ENCODE assay signal across 18 mouse cellular contexts in genomic region chr15:100129151-100129790, GRCm38 (mm10).
DNase-seq lines count a peak whose midpoint lies in the region; ATAC-seq and TF ChIP-seq lines count a peak whose summit lies in the region.
"Had no signal": no experiment of that assay in that cellular context is flagged by ENCODE, and none has a peak within 500 bp of the region (broad histone marks: within the 10 kb centered on the region; RNA-seq: fewer than 3 reads in every experiment).

No protein-coding gene starts in this region.

- no peaks in the 10 kb centered on the region for H3K27me3 ChIP-seq in heart, postnatal 0 days (ENCODE audit: control insufficient read depth, insufficient read depth, low read length)
- H3K27me3 ChIP-seq in heart, embryonic 12.5 days (replicated peaks), result no peaks in the 10 kb centered on the region
- H3K27me3 ChIP-seq in liver, adult 2 months (ENCODE audit: control insufficient read depth, insufficient read depth, low read length), result no peaks in the 10 kb centered on the region
- no peaks in the 10 kb centered on the region for H3K27me3 ChIP-seq in liver, embryonic 12.5 days (replicated peaks)
- H3K27me3 ChIP-seq in splenic B cell, adult 2 months (ENCODE audit: control insufficient read depth, insufficient read depth, low read length, poor library complexity, severe bottlenecking), result no peaks in the 10 kb centered on the region
- H3K27me3 ChIP-seq in hindbrain, postnatal 0 days (ENCODE audit: insufficient read depth, low read length), result no peaks in the 10 kb centered on the region
- H3K27me3 ChIP-seq: forebrain, embryonic 15.5 days; hindbrain, embryonic 15.5 days; liver, embryonic 15.5 days; midbrain, embryonic 13.5 days had no signal

- no peak for TF ChIP-seq POLR2A in liver, adult 2 months (IDR thresholded peaks at IDR 0.05; ENCODE audit: extremely low read depth, insufficient read depth, low read length)

- no peak for TF ChIP-seq EP300 in heart, postnatal 0 days (IDR thresholded peaks at IDR 0.05; ENCODE audit: low read depth)

- no peak for TF ChIP-seq CTCF in heart, postnatal 0 days (IDR thresholded peaks at IDR 0.05; ENCODE audit: low read depth)
- no peak for TF ChIP-seq CTCF in liver, adult 2 months (IDR thresholded peaks at IDR 0.05; ENCODE audit: low read depth, low read length)
- no peak for TF ChIP-seq CTCF in hindbrain, postnatal 0 days (IDR thresholded peaks at IDR 0.05; ENCODE audit: low read depth)

- H3K79me2 ChIP-seq in liver, adult 2 months (ENCODE audit: control insufficient read depth, insufficient read depth, low read length), result peaks cover 6% of the 10 kb centered on the region; the same call in 1 of the 2 replicates

- H3K4me1 ChIP-seq in heart, postnatal 0 days (ENCODE audit: control insufficient read depth, insufficient read depth), result peaks cover 19% of the 10 kb centered on the region
- peaks cover 48% of the 10 kb centered on the region for H3K4me1 ChIP-seq in heart, embryonic 12.5 days (replicated peaks)
- 0 out of 2 replicates have a peak, but pooled peaks cover 2% of the 10 kb centered on the region for H3K4me1 ChIP-seq in liver, adult 2 months (ENCODE audit: control insufficient read depth, insufficient read depth, low read length)
- peaks cover 24% of the 10 kb centered on the region for H3K4me1 ChIP-seq in liver, embryonic 12.5 days
- no peaks in the 10 kb centered on the region for H3K4me1 ChIP-seq in hindbrain, postnatal 0 days (ENCODE audit: insufficient read depth, low read length)

- DNase-seq in cerebellum, postnatal 25 days, result peak; percentile 14 to 29
- DNase-seq in cerebellum, adult 9-11 months, result no peak
- no peak for DNase-seq in heart, postnatal 0 days (ENCODE audit: low spot score)
- no peak for DNase-seq in liver, adult 2 months (ENCODE audit: extremely low read depth, low read depth, low spot score)
- DNase-seq in splenic B cell, adult 2 months (ENCODE audit: low read depth, low spot score), result peak; percentile 53
- no peak for DNase-seq in hindbrain, postnatal 0 days (ENCODE audit: low spot score)
- DNase-seq: adrenal gland, adult 2 months; cerebellum, adult 8-10 months; embryo, embryonic 11 days; gastrocnemius, postnatal 10 days; lung, postnatal 4 days had no signal

- no peaks in the 10 kb centered on the region for H3K9me3 ChIP-seq in heart, postnatal 0 days (replicated peaks; ENCODE audit: control insufficient read depth, low read length)
- H3K9me3 ChIP-seq in heart, embryonic 12.5 days (replicated peaks), result no peaks in the 10 kb centered on the region
- H3K9me3 ChIP-seq in liver, embryonic 12.5 days (replicated peaks), result no peaks in the 10 kb centered on the region
- H3K9me3 ChIP-seq in hindbrain, postnatal 0 days (ENCODE audit: low read length), result no peaks in the 10 kb centered on the region
- H3K9me3 ChIP-seq: forebrain, embryonic 15.5 days; hindbrain, embryonic 15.5 days; liver, embryonic 15.5 days; midbrain, embryonic 13.5 days had no signal

- no peak overlapping the region for H3K9ac ChIP-seq in heart, postnatal 0 days (replicated peaks; ENCODE audit: low read depth, low read length)
- no peak overlapping the region for H3K9ac ChIP-seq in heart, embryonic 12.5 days
- no peak overlapping the region for H3K9ac ChIP-seq in liver, adult 2 months (ENCODE audit: low read depth, low read length)
- H3K9ac ChIP-seq in liver, embryonic 12.5 days, result no peak overlapping the region
- H3K9ac ChIP-seq in hindbrain, postnatal 0 days (replicated peaks; ENCODE audit: low read length), result no peak overlapping the region
- H3K9ac ChIP-seq: forebrain, embryonic 15.5 days; hindbrain, embryonic 15.5 days; liver, embryonic 15.5 days; midbrain, embryonic 13.5 days had no signal

- 41% methylated on average over 7 of the region's 7 CpGs for WGBS in heart, postnatal 0 days
- WGBS in heart, embryonic 12.5 days, result 65% methylated on average over 7 of the region's 7 CpGs
- WGBS in liver, adult 2 months, result 79% methylated on average over 7 of the region's 7 CpGs
- 71% methylated on average over 7 of the region's 7 CpGs for WGBS in liver, embryonic 12.5 days (ENCODE audit: insufficient replicate concordance)
- WGBS in hindbrain, postnatal 0 days, result 64% methylated on average over 7 of the region's 7 CpGs

- H3K36me3 ChIP-seq in heart, postnatal 0 days (replicated peaks; ENCODE audit: control insufficient read depth, insufficient read depth, low read length), result no peaks in the 10 kb centered on the region
- H3K36me3 ChIP-seq in heart, embryonic 12.5 days, result peaks cover 5% of the 10 kb centered on the region
- no peaks in the 10 kb centered on the region for H3K36me3 ChIP-seq in liver, adult 2 months (ENCODE audit: control insufficient read depth, insufficient read depth, low read length)
- H3K36me3 ChIP-seq in liver, embryonic 12.5 days, result peaks cover 13% of the 10 kb centered on the region; the same call in 1 of the 2 replicates
- H3K36me3 ChIP-seq in splenic B cell, adult 2 months (ENCODE audit: control insufficient read depth, insufficient read depth, low read length, poor library complexity, severe bottlenecking), result peaks cover 2% of the 10 kb centered on the region; the same call in 1 of the 2 replicates
- no peaks in the 10 kb centered on the region for H3K36me3 ChIP-seq in hindbrain, postnatal 0 days (ENCODE audit: insufficient read depth, low read length)
- H3K36me3 ChIP-seq: forebrain, embryonic 15.5 days; liver, embryonic 15.5 days had no signal

- peak overlapping the region; percentile 46 for H3K27ac ChIP-seq in heart, postnatal 0 days (ENCODE audit: low read depth)
- no peak overlapping the region for H3K27ac ChIP-seq in heart, embryonic 12.5 days (ENCODE audit: poor library complexity, severe bottlenecking)
- H3K27ac ChIP-seq in liver, adult 2 months (replicated peaks; ENCODE audit: insufficient read depth, low read depth, low read length), result peak overlapping the region; percentile 7; the same call in 1 of the 2 replicates
- H3K27ac ChIP-seq in liver, embryonic 12.5 days, result no peak overlapping the region
- H3K27ac ChIP-seq in hindbrain, postnatal 0 days, result no peak overlapping the region
- H3K27ac ChIP-seq: forebrain, embryonic 15.5 days; hindbrain, embryonic 15.5 days; liver, embryonic 15.5 days; midbrain, embryonic 13.5 days had no signal

- H3K4me3 ChIP-seq in heart, postnatal 0 days (ENCODE audit: low read depth, low read length), result no peak overlapping the region
- H3K4me3 ChIP-seq in heart, embryonic 12.5 days, result no peak overlapping the region
- H3K4me3 ChIP-seq in liver, adult 2 months (ENCODE audit: insufficient read depth, low read depth, low read length), result no peak overlapping the region
- H3K4me3 ChIP-seq in liver, embryonic 12.5 days, result no peak overlapping the region
- H3K4me3 ChIP-seq in hindbrain, postnatal 0 days (ENCODE audit: low read length), result no peak overlapping the region
- H3K4me3 ChIP-seq: forebrain, embryonic 15.5 days; hindbrain, embryonic 15.5 days; liver, embryonic 15.5 days; midbrain, embryonic 13.5 days; myocyte had no signal

- ATAC-seq in heart, postnatal 0 days (ENCODE audit: insufficient read depth, low read depth), result no peak
- ATAC-seq in heart, embryonic 12.5 days (ENCODE audit: insufficient number of reproducible peaks, low FRiP score), result no peak
- no peak for ATAC-seq in liver, embryonic 12.5 days
- no peak for ATAC-seq in hindbrain, postnatal 0 days
- ATAC-seq: forebrain, embryonic 15.5 days; midbrain, embryonic 13.5 days had no signal

- H3K4me2 ChIP-seq in heart, postnatal 0 days (ENCODE audit: low read depth, low read length), result no peak overlapping the region; the same call in 1 of the 2 replicates
- H3K4me2 ChIP-seq in heart, embryonic 12.5 days, result no peak overlapping the region
- no peak overlapping the region for H3K4me2 ChIP-seq in liver, embryonic 12.5 days
- no peak overlapping the region for H3K4me2 ChIP-seq in hindbrain, postnatal 0 days (ENCODE audit: low read depth, low read length)
- H3K4me2 ChIP-seq: forebrain, embryonic 15.5 days; hindbrain, embryonic 15.5 days; liver, embryonic 15.5 days; midbrain, embryonic 13.5 days had no signal

Comparison
In these comparisons a context has a peak if more than half of its experiments do, and no peak if none do; other contexts are left out.
1. DNase-seq: peak in cerebellum, postnatal 25 days (2 of 2) and splenic B cell, adult 2 months (single experiment); none in cerebellum, adult 9-11 months (single experiment), heart, postnatal 0 days (single experiment), liver, adult 2 months (single experiment) and hindbrain, postnatal 0 days (single experiment).
2. H3K27ac ChIP-seq: peak in heart, postnatal 0 days (single experiment) and liver, adult 2 months (single experiment); none in heart, embryonic 12.5 days (single experiment), liver, embryonic 12.5 days (single experiment) and hindbrain, postnatal 0 days (single experiment).